Mouse (Mus musculus) hindbrain, embryonic 16.5 days (tissue): Measurements from ENCODE around the gene Cdk17. TPM values are rescaled to one million over a fixed set of nuclear protein-coding genes. Genes with fewer than 3 reads are reported as not detected.

Experiments
- ATAC-seq: fragments of 200-750 bp; cut with Nextera tagmentation; 2 replicates; pipeline ENCODE4 v1.8.0; 2017; ENCODE audit warnings: moderate TSS enrichment, moderate library complexity
- H3K27ac ChIP-seq: fragments of 300-500 bp; sonication (generic); 2 replicates; pipeline ENCODE4 v1.5.1; 2014; ENCODE audit warnings: low read depth, mild to moderate bottlenecking, control low read depth, low read length, moderate library complexity
- H3K27me3 ChIP-seq: fragments of 300-500 bp; sonication (generic); replicated peaks from 2 replicates; pipeline ENCODE4 v1.6.1; 2014; ENCODE audit warnings: low read length; ENCODE audit not compliant: control insufficient read depth, insufficient read depth
- H3K36me3 ChIP-seq: fragments of 300-500 bp; sonication (generic); 2 replicates; pipeline ENCODE4 v1.6.1; 2014; ENCODE audit warnings: mild to moderate bottlenecking, low read length, moderate library complexity, mixed read lengths; ENCODE audit not compliant: control insufficient read depth, insufficient read depth
- H3K4me1 ChIP-seq: fragments of 300-500 bp; sonication (generic); 2 replicates; pipeline ENCODE4 v1.6.1; 2014; ENCODE audit warnings: low read depth, low read length; ENCODE audit not compliant: control insufficient read depth, insufficient read depth
- H3K4me2 ChIP-seq: fragments of 300-500 bp; sonication (generic); 2 replicates; pipeline ENCODE4 v1.6.1; 2014; ENCODE audit warnings: mild to moderate bottlenecking, low read length, control low read depth, moderate library complexity
- H3K4me3 ChIP-seq: fragments of 300-500 bp; sonication (generic); 2 replicates; pipeline ENCODE4 v1.5.1; 2014; ENCODE audit warnings: mild to moderate bottlenecking, low read length, control low read depth, moderate library complexity
- H3K9ac ChIP-seq: fragments of 300-500 bp; sonication (generic); 2 replicates; pipeline ENCODE4 v1.6.1; 2014; ENCODE audit warnings: low read depth, mild to moderate bottlenecking, control low read depth, low read length, moderate library complexity
- H3K9me3 ChIP-seq: fragments of 300-500 bp; sonication (generic); 2 replicates; pipeline ENCODE4 v1.6.1; 2014; ENCODE audit warnings: mild to moderate bottlenecking, low read length, moderate library complexity; ENCODE audit not compliant: control insufficient read depth
- WGBS: fragments of 180-500 bp; shearing (Covaris S2); extraction: QIAGEN DNeasy Blood & Tissue Kit; methylation state at CpG from one replicate; pipeline ENCODE4 v1.1.7; 2014; 5-methylcytosine and 5-hydroxymethylcytosine counted together
- polyA plus RNA-seq: library from polyadenylated mRNA; unstranded; fragments of >200 nt; fragmentation: Nextera tagmentation; extraction: Ambion mirVana; gene quantifications from 2 replicates; pipeline ENCODE4 v1.2.1, GENCODE M21; 2015

Cdk17 gene
- polyA plus RNA-seq, 1 experiment from 2014 or later, result 31.6 TPM

- WGBS, result 56% methylated on average over 12 of the region's 12 CpGs
- Histone ChIP-seq H3K9ac (no peak overlapping the region; the same call in 1 of the 2 replicates), H3K27me3 (no peaks in the 10 kb centered on the region), H3K4me3 (no peak overlapping the region), H3K9me3 (no peaks in the 10 kb centered on the region), H3K27ac (no peak overlapping the region), H3K36me3 (no peaks in the 10 kb centered on the region), H3K4me1 (no peaks in the 10 kb centered on the region; the same call in 1 of the 2 replicates), H3K4me2 (no peak overlapping the region)
- ATAC-seq, result no peak
Observed at GRCm38 (mm10) chr10:93122399-93123184, 38.1 kb upstream of the Cdk17 start.

GRCm38 (mm10) chr10:93123310-93123709 is 37.4 kb upstream of the Cdk17 start:
- Histone ChIP-seq H3K9me3 (no peaks in the 10 kb centered on the region), H3K36me3 (no peaks in the 10 kb centered on the region), H3K4me1 (no peaks in the 10 kb centered on the region; the same call in 1 of the 2 replicates), H3K27me3 (no peaks in the 10 kb centered on the region), H3K27ac (no peak overlapping the region), H3K4me3 (no peak overlapping the region), H3K4me2 (no peak overlapping the region), H3K9ac (no peak overlapping the region)
- WGBS, result 69% methylated on average over 4 of the region's 4 CpGs
- ATAC-seq, result no peak

- Histone ChIP-seq H3K4me1 (no peaks in the 10 kb centered on the region; the same call in 1 of the 2 replicates), H3K27me3 (no peaks in the 10 kb centered on the region), H3K9me3 (no peaks in the 10 kb centered on the region), H3K9ac (no peak overlapping the region), H3K36me3 (no peaks in the 10 kb centered on the region), H3K4me2 (no peak overlapping the region), H3K27ac (0 out of 2 replicates have a peak overlapping the region, but pooled peaks have one; percentile 12), H3K4me3 (no peak overlapping the region)
- no peak for ATAC-seq
- WGBS, result 77% methylated on average over 12 of the region's 12 CpGs
Observed at GRCm38 (mm10) chr10:93123957-93124613, 36.6 kb upstream of the Cdk17 start.

GRCm38 (mm10) chr10:93126025-93126424 is 34.6 kb upstream of the Cdk17 start:
- no peak overlapping the region for H3K27ac ChIP-seq
- no peak overlapping the region for H3K4me2 ChIP-seq
- no peak overlapping the region for H3K4me3 ChIP-seq
- no peak overlapping the region for H3K9ac ChIP-seq
- no peaks in the 10 kb centered on the region; the same call in 1 of the 2 replicates for H3K4me1 ChIP-seq
- no peaks in the 10 kb centered on the region for H3K36me3 ChIP-seq
- H3K27me3 ChIP-seq, result no peaks in the 10 kb centered on the region
- WGBS, result 81% methylated on average over 3 of the region's 3 CpGs
- no peak for ATAC-seq
- H3K9me3 ChIP-seq, result no peaks in the 10 kb centered on the region

GRCm38 (mm10) chr10:93128566-93128965 is 32.1 kb upstream of the Cdk17 start:
- Histone ChIP-seq H3K27me3 (no peaks in the 10 kb centered on the region), H3K9me3 (no peaks in the 10 kb centered on the region), H3K4me1 (no peaks in the 10 kb centered on the region), H3K4me2 (no peak overlapping the region), H3K9ac (no peak overlapping the region), H3K4me3 (no peak overlapping the region), H3K36me3 (no peaks in the 10 kb centered on the region), H3K27ac (no peak overlapping the region)
- ATAC-seq, result no peak
- WGBS, result 85% methylated on average over 2 of the region's 2 CpGs

GRCm38 (mm10) chr10:93129345-93129744 is 31.3 kb upstream of the Cdk17 start:
- Histone ChIP-seq H3K4me1 (no peaks in the 10 kb centered on the region), H3K4me3 (no peak overlapping the region), H3K36me3 (no peaks in the 10 kb centered on the region), H3K27ac (no peak overlapping the region), H3K27me3 (no peaks in the 10 kb centered on the region), H3K9ac (no peak overlapping the region), H3K9me3 (no peaks in the 10 kb centered on the region), H3K4me2 (no peak overlapping the region)
- no peak for ATAC-seq
- WGBS, result 85% methylated on average over 1 of the region's 1 CpGs

GRCm38 (mm10) chr10:93129904-93130455 is 30.7 kb upstream of the Cdk17 start:
- H3K36me3 ChIP-seq, result no peaks in the 10 kb centered on the region
- H3K9ac ChIP-seq, result no peak overlapping the region
- no peak overlapping the region for H3K4me3 ChIP-seq
- no peaks in the 10 kb centered on the region for H3K9me3 ChIP-seq
- no peaks in the 10 kb centered on the region for H3K27me3 ChIP-seq
- 57% methylated on average over 9 of the region's 9 CpGs for WGBS
- H3K27ac ChIP-seq, result no peak overlapping the region
- no peaks in the 10 kb centered on the region for H3K4me1 ChIP-seq
- no peak for ATAC-seq
- no peak overlapping the region for H3K4me2 ChIP-seq

GRCm38 (mm10) chr10:93130456-93130940 is 30.2 kb upstream of the Cdk17 start:
- Histone ChIP-seq H3K4me2 (no peak overlapping the region), H3K9me3 (no peaks in the 10 kb centered on the region), H3K9ac (no peak overlapping the region), H3K27me3 (no peaks in the 10 kb centered on the region), H3K4me3 (no peak overlapping the region), H3K4me1 (no peaks in the 10 kb centered on the region), H3K27ac (no peak overlapping the region; the same call in 1 of the 2 replicates), H3K36me3 (no peaks in the 10 kb centered on the region)
- WGBS, result 59% methylated on average over 10 of the region's 10 CpGs
- ATAC-seq, result no peak
